Comparison of ENCODE assay signal across 25 mouse cellular contexts in genomic region chr13:109912635-109913034, GRCm38 (mm10).
A peak's percentile ranks its signal among the peaks of the same experiment; 100 is the strongest.
DNase-seq lines count a peak whose midpoint lies in the region; ATAC-seq and TF ChIP-seq lines count a peak whose summit lies in the region.
"Had no signal": no experiment of that assay in that cellular context is flagged by ENCODE, and none has a peak within 500 bp of the region (broad histone marks: within the 10 kb centered on the region; RNA-seq: fewer than 3 reads in every experiment).

No protein-coding gene starts in this region.

- no peak overlapping the region for H3K4me3 ChIP-seq in midbrain, embryonic 12.5 days
- H3K4me3 ChIP-seq in midbrain, postnatal 0 days (ENCODE audit: low read depth, low read length) = no peak overlapping the region
- no peak overlapping the region for H3K4me3 ChIP-seq in intestine, embryonic 16.5 days (ENCODE audit: low read length)
- H3K4me3 ChIP-seq: forebrain, embryonic 12.5 days; heart, adult 2 months; hindbrain, embryonic 10.5 days; limb, embryonic 10.5 days; liver, embryonic 15.5 days had no signal

- H3K27me3 ChIP-seq in midbrain, embryonic 12.5 days = no peaks in the 10 kb centered on the region
- no peaks in the 10 kb centered on the region for H3K27me3 ChIP-seq in midbrain, postnatal 0 days (ENCODE audit: insufficient read depth, low read length)
- H3K27me3 ChIP-seq in intestine, embryonic 16.5 days (replicated peaks; ENCODE audit: control insufficient read depth, insufficient read depth, low read length) = no peaks in the 10 kb centered on the region
- H3K27me3 ChIP-seq: CH12.LX; forebrain, embryonic 12.5 days; liver, embryonic 15.5 days had no signal

- no peaks in the 10 kb centered on the region for H3K36me3 ChIP-seq in midbrain, embryonic 12.5 days
- H3K36me3 ChIP-seq in midbrain, postnatal 0 days (ENCODE audit: insufficient read depth, low read length) = no peaks in the 10 kb centered on the region
- no peaks in the 10 kb centered on the region for H3K36me3 ChIP-seq in intestine, embryonic 16.5 days (ENCODE audit: control insufficient read depth, insufficient read depth, low read length)
- H3K36me3 ChIP-seq: forebrain, embryonic 12.5 days; hindbrain, embryonic 10.5 days; limb, embryonic 10.5 days; liver, embryonic 15.5 days had no signal

- peak; percentile 64 for DNase-seq in heart, adult 11 months
- DNase-seq in heart, postnatal 14 days = no peak
- DNase-seq in midbrain, postnatal 0 days (ENCODE audit: low spot score) = no peak
- DNase-seq in testis, postnatal 14 days (ENCODE audit: low spot score) = no peak
- no peak for DNase-seq in Muller cell, postnatal 12 days (ENCODE audit: inconsistent ontology term)
- DNase-seq: adrenal gland, adult 2 months; B cell, adult 2 months; cerebellum, adult 18-20 months; cerebellum, postnatal 14 days; gastrocnemius, postnatal 14 days; heart, adult 2 months; kidney, adult 8-10 months; kidney, postnatal 14 days; liver; lung, postnatal 4 days; right cerebral cortex, postnatal 25 days; thymus, postnatal 25 days had no signal

- peaks cover 14% of the 10 kb centered on the region for H3K4me1 ChIP-seq in midbrain, embryonic 12.5 days
- no peaks in the 10 kb centered on the region for H3K4me1 ChIP-seq in midbrain, postnatal 0 days (ENCODE audit: insufficient read depth, low read length)
- peaks cover 10% of the 10 kb centered on the region for H3K4me1 ChIP-seq in intestine, embryonic 16.5 days (ENCODE audit: control insufficient read depth, insufficient read depth, low read length)

- no peak overlapping the region for H3K27ac ChIP-seq in midbrain, embryonic 12.5 days (replicated peaks)
- no peak overlapping the region for H3K27ac ChIP-seq in midbrain, postnatal 0 days (ENCODE audit: low read depth, low read length)
- H3K27ac ChIP-seq in intestine, embryonic 16.5 days (ENCODE audit: low read length) = no peak overlapping the region
- H3K27ac ChIP-seq: forebrain, embryonic 12.5 days; heart, adult 2 months; hindbrain, embryonic 10.5 days; liver, embryonic 15.5 days had no signal

- no peak overlapping the region for H3K4me2 ChIP-seq in midbrain, embryonic 12.5 days (replicated peaks)
- no peak overlapping the region for H3K4me2 ChIP-seq in midbrain, postnatal 0 days (ENCODE audit: low read depth, low read length, poor library complexity, severe bottlenecking)
- no peak overlapping the region for H3K4me2 ChIP-seq in intestine, embryonic 16.5 days (ENCODE audit: low read depth, low read length)
- H3K4me2 ChIP-seq: forebrain, embryonic 12.5 days; liver, embryonic 15.5 days had no signal

- no peaks in the 10 kb centered on the region for H3K9me3 ChIP-seq in midbrain, embryonic 12.5 days
- no peaks in the 10 kb centered on the region for H3K9me3 ChIP-seq in midbrain, postnatal 0 days (ENCODE audit: low read length)
- no peaks in the 10 kb centered on the region for H3K9me3 ChIP-seq in intestine, embryonic 16.5 days (ENCODE audit: control insufficient read depth, low read length)
- H3K9me3 ChIP-seq: forebrain, embryonic 12.5 days; G1E; hindbrain, embryonic 10.5 days; limb, embryonic 10.5 days; liver, embryonic 15.5 days had no signal

- 88% methylated on average over 4 of the region's 4 CpGs for WGBS in midbrain, embryonic 12.5 days
- WGBS in midbrain, postnatal 0 days = 80% methylated on average over 4 of the region's 4 CpGs
- whole genome bisulfite sequencing in intestine, embryonic 16.5 days = 77% methylated on average over 4 of the region's 4 CpGs

- ATAC-seq in midbrain, embryonic 12.5 days (ENCODE audit: low FRiP score, low read depth) = peak; percentile 32; the same call in 1 of the 2 replicates
- ATAC-seq in midbrain, postnatal 0 days (ENCODE audit: low FRiP score) = no peak
- ATAC-seq in intestine, embryonic 16.5 days = peak; percentile 74

- TF ChIP-seq CTCF in midbrain, postnatal 0 days (IDR thresholded peaks at IDR 0.05) = no peak

- H3K9ac ChIP-seq in midbrain, embryonic 12.5 days (replicated peaks) = no peak overlapping the region
- H3K9ac ChIP-seq in midbrain, postnatal 0 days (replicated peaks; ENCODE audit: low read length, poor library complexity, severe bottlenecking) = no peak overlapping the region
- no peak overlapping the region for H3K9ac ChIP-seq in intestine, embryonic 16.5 days (ENCODE audit: low read depth, low read length)
- H3K9ac ChIP-seq: forebrain, embryonic 12.5 days; liver, embryonic 15.5 days had no signal

- intact Hi-C loops in heart, postnatal 14 days (cut with DNase I) = no loop called here
